8 mouse cellular contexts compared by ENCODE assay signal in the genomic region with DNA sequence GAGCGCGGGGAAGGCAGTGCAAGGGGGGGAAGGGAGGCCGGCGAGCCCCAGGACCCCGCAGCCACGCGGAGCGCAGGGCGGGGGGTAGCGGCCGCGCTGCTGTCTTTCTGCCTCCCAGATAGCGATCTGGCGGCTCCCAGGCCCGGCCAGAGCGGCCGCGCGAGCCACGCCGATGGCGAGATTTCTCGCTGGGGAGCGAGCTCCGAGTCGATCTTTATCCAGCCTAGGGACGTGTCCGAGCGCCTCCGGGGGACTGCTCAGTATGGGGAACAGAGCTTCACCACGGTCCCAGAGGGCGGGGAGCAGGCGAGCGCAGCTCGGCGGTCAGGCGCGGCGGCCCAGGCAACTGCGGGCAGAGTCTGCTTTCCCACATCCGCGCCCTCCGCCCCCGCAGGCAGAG. TPM values are rescaled to one million over a fixed set of nuclear protein-coding genes. Genes with fewer than 3 reads are reported as not detected.
DNase-seq lines count a peak whose midpoint lies in the region; ATAC-seq and TF ChIP-seq lines count a peak whose summit lies in the region.

No protein-coding gene starts in this region.

- no peak for TF ChIP-seq CTCF in lung, postnatal 0 days (IDR thresholded peaks at IDR 0.05)

- H3K9me3 ChIP-seq in lung, postnatal 0 days (ENCODE audit: low read length), result no peaks in the 10 kb centered on the region
- no peaks in the 10 kb centered on the region for H3K9me3 ChIP-seq in forebrain, embryonic 12.5 days
- no peaks in the 10 kb centered on the region for H3K9me3 ChIP-seq in intestine, embryonic 16.5 days (ENCODE audit: control insufficient read depth, low read length)
- no peaks in the 10 kb centered on the region for H3K9me3 ChIP-seq in midbrain, embryonic 10.5 days (replicated peaks)
- H3K9me3 ChIP-seq in stomach, embryonic 16.5 days (replicated peaks; ENCODE audit: control insufficient read depth, low read length), result no peaks in the 10 kb centered on the region

- peak overlapping the region; percentile 49 for H3K4me3 ChIP-seq in lung, postnatal 0 days (ENCODE audit: low read depth, low read length)
- H3K4me3 ChIP-seq in forebrain, embryonic 12.5 days (replicated peaks), result peak overlapping the region; percentile 70
- peak overlapping the region; percentile 62 for H3K4me3 ChIP-seq in intestine, embryonic 16.5 days (ENCODE audit: low read length)
- H3K4me3 ChIP-seq in midbrain, embryonic 10.5 days, result peak overlapping the region; percentile 78
- H3K4me3 ChIP-seq in stomach, embryonic 16.5 days (replicated peaks; ENCODE audit: low read length), result peak overlapping the region; percentile 56

- peaks cover 41% of the 10 kb centered on the region for H3K27me3 ChIP-seq in lung, postnatal 0 days (replicated peaks; ENCODE audit: insufficient read depth, low read length)
- peaks cover 60% of the 10 kb centered on the region for H3K27me3 ChIP-seq in forebrain, embryonic 12.5 days
- peaks cover 53% of the 10 kb centered on the region for H3K27me3 ChIP-seq in intestine, embryonic 16.5 days (replicated peaks; ENCODE audit: control insufficient read depth, insufficient read depth, low read length)
- peaks cover 78% of the 10 kb centered on the region for H3K27me3 ChIP-seq in midbrain, embryonic 10.5 days (ENCODE audit: low read depth, poor library complexity, severe bottlenecking)
- H3K27me3 ChIP-seq in stomach, embryonic 16.5 days (ENCODE audit: control insufficient read depth, insufficient read depth, low read length), result peaks cover 61% of the 10 kb centered on the region

- peak; percentile 13 for DNase-seq in lung, postnatal 0 days (ENCODE audit: low spot score)
- DNase-seq in lung, postnatal 25 days (ENCODE audit: low spot score), result no peak
- DNase-seq in cerebellum, adult 11 months, result peak; percentile 21
- peak; percentile 74 for DNase-seq in midbrain, embryonic 10.5 days (ENCODE audit: low spot score)

- H3K4me2 ChIP-seq in lung, postnatal 0 days (replicated peaks; ENCODE audit: low read depth, low read length), result peak overlapping the region; percentile 78
- H3K4me2 ChIP-seq in forebrain, embryonic 12.5 days, result peak overlapping the region; percentile 83
- H3K4me2 ChIP-seq in intestine, embryonic 16.5 days (ENCODE audit: low read depth, low read length), result peak overlapping the region; percentile 91
- peak overlapping the region; percentile 83 for H3K4me2 ChIP-seq in stomach, embryonic 16.5 days (ENCODE audit: low read depth, low read length)

- WGBS in lung, postnatal 0 days, result under 1% methylated on average over 33 of the region's 44 CpGs
- WGBS in forebrain, embryonic 12.5 days, result under 1% methylated on average over 39 of the region's 44 CpGs
- WGBS in intestine, embryonic 16.5 days, result under 1% methylated on average over 41 of the region's 44 CpGs
- under 1% methylated on average over 42 of the region's 44 CpGs for WGBS in midbrain, embryonic 10.5 days
- WGBS in stomach, embryonic 16.5 days, result under 1% methylated on average over 42 of the region's 44 CpGs

- H3K36me3 ChIP-seq in lung, postnatal 0 days (ENCODE audit: insufficient read depth, low read length), result no peaks in the 10 kb centered on the region
- H3K36me3 ChIP-seq in forebrain, embryonic 12.5 days (replicated peaks), result no peaks in the 10 kb centered on the region
- no peaks in the 10 kb centered on the region for H3K36me3 ChIP-seq in intestine, embryonic 16.5 days (ENCODE audit: control insufficient read depth, insufficient read depth, low read length)
- H3K36me3 ChIP-seq in midbrain, embryonic 10.5 days, result no peaks in the 10 kb centered on the region
- H3K36me3 ChIP-seq in stomach, embryonic 16.5 days (ENCODE audit: control insufficient read depth, insufficient read depth, low read length), result no peaks in the 10 kb centered on the region

- H3K4me1 ChIP-seq in lung, postnatal 0 days (ENCODE audit: insufficient read depth, low read depth, low read length), result peaks cover 3% of the 10 kb centered on the region; the same call in 1 of the 2 replicates
- peaks cover 16% of the 10 kb centered on the region for H3K4me1 ChIP-seq in forebrain, embryonic 12.5 days
- H3K4me1 ChIP-seq in intestine, embryonic 16.5 days (ENCODE audit: control insufficient read depth, insufficient read depth, low read length), result peaks cover 9% of the 10 kb centered on the region
- peaks cover 28% of the 10 kb centered on the region for H3K4me1 ChIP-seq in midbrain, embryonic 10.5 days
- H3K4me1 ChIP-seq in stomach, embryonic 16.5 days (ENCODE audit: control insufficient read depth, insufficient read depth, low read length), result peaks cover 14% of the 10 kb centered on the region

- H3K9ac ChIP-seq in lung, postnatal 0 days (replicated peaks; ENCODE audit: low read depth), result no peak overlapping the region
- H3K9ac ChIP-seq in forebrain, embryonic 12.5 days, result peak overlapping the region; percentile 73
- peak overlapping the region; percentile 62 for H3K9ac ChIP-seq in intestine, embryonic 16.5 days (ENCODE audit: low read depth, low read length)
- H3K9ac ChIP-seq in stomach, embryonic 16.5 days (ENCODE audit: low read length), result peak overlapping the region; percentile 66

- no peak for TF ChIP-seq EP300 in lung, postnatal 0 days (IDR thresholded peaks at IDR 0.05)

- no peak overlapping the region for H3K27ac ChIP-seq in lung, postnatal 0 days (ENCODE audit: low read length)
- H3K27ac ChIP-seq in forebrain, embryonic 12.5 days, result peak overlapping the region; percentile 86
- H3K27ac ChIP-seq in intestine, embryonic 16.5 days (ENCODE audit: low read length), result no peak overlapping the region
- peak overlapping the region; percentile 94 for H3K27ac ChIP-seq in midbrain, embryonic 10.5 days (replicated peaks)
- H3K27ac ChIP-seq in stomach, embryonic 16.5 days (ENCODE audit: low read length), result no peak overlapping the region

- ATAC-seq in lung, postnatal 0 days, result peak; percentile 46
- peak; percentile 78 for ATAC-seq in forebrain, embryonic 12.5 days (ENCODE audit: low FRiP score)
- peak; percentile 72 for ATAC-seq in intestine, embryonic 16.5 days
- ATAC-seq in stomach, embryonic 16.5 days (ENCODE audit: insufficient read depth, low FRiP score), result peak; percentile 63
- no peak for ATAC-seq in megakaryocyte, adult 5-6 weeks (ENCODE audit: poor library complexity, severe bottlenecking)

RNA-seq across cellular contexts. Expression of a gene that starts 0.6 kb away (rescaled TPM):
- polyA plus RNA-seq in lung, postnatal 0 days (2015; fragmentation: Nextera tagmentation; extraction: Ambion mirVana), result 0.38 and 0.44 TPM in 2 replicates
- 8.6 and 9.3 TPM in 2 replicates for polyA plus RNA-seq in forebrain, embryonic 12.5 days (2016; fragmentation: Nextera tagmentation; extraction: Ambion mirVana)
- 4.8 and 5.6 TPM in 2 replicates for polyA plus RNA-seq in intestine, embryonic 16.5 days (2015; fragmentation: Nextera tagmentation; extraction: Ambion mirVana)
- polyA plus RNA-seq in midbrain, embryonic 10.5 days (2016; fragmentation: Nextera tagmentation; extraction: Ambion mirVana), result 2.1 and 4.2 TPM in 2 replicates
- polyA plus RNA-seq in stomach, embryonic 16.5 days (2015; fragmentation: Nextera tagmentation; extraction: Ambion mirVana), result 3.9 and 5.2 TPM in 2 replicates
- total RNA-seq in megakaryocyte, adult 5-6 weeks (2015), result 1.2 and 2.6 TPM in 2 replicates
- total RNA-seq in megakaryocyte, adult 5-6 weeks (2017), result not detected in 2 replicates

Comparison
In these comparisons a context has a peak if more than half of its experiments do, and no peak if none do; other contexts are left out.
1. H3K27ac ChIP-seq: peak in forebrain, embryonic 12.5 days (single experiment) and midbrain, embryonic 10.5 days (single experiment); none in lung, postnatal 0 days (single experiment), intestine, embryonic 16.5 days (single experiment) and stomach, embryonic 16.5 days (single experiment).
2. Peak in every context shown above with its lines, with median percentiles within 50 percentile points of each other: H3K4me2 ChIP-seq and H3K4me3 ChIP-seq.